Mouse (Mus musculus): Measurements from ENCODE around the gene Kcnn1.

DNA sequence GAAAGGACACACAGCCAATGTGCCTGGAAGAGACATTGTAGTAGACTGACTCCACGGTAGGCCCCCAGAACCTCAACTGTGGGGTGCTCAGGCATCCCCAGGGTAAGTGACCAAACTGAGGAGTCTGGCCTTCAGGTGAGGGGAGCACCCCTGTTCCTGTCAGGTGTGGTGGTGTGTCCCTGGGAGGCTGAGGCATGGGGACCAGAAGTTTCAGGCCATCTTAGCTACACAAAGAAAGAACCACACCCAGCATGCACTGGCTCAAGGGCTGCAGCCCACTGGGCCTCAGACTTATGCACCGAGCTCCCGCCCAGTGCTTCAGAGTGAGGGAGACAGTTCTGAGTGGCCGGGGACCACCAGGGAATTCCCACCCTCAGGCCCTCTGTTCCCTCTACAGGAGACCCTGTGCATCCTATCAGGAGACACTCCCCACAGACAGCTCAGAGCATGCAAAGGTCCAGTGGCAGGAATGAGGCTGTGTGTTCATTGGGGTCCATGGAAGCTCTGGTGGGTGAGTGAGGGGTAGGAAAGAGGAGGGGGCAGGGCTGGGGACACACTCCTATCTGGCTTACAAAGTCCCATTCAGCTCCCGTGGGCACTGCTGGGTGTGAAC, 8.2 kb upstream of the Kcnn1 start:
- TF ChIP-seq GATA1 (IDR thresholded peaks at IDR 0.05; ENCODE audit: borderline replicate concordance, low read length): no peak
- no peak for TF ChIP-seq FLI1 (IDR thresholded peaks at IDR 0.05; ENCODE audit: low read length)
